Mouse (Mus musculus) cerebellum, adult 2 months (tissue): ENCODE results near the gene Gm44790. TPM values are rescaled to one million over a fixed set of nuclear protein-coding genes. Genes with fewer than 3 reads are reported as not detected.

Experiments used
- DNase-seq, 2 experiments: peaks; one replicate each; pipeline ENCODE4 v3.0.0; 2021
- H3K27ac ChIP-seq: fragments of 200-500 bp; 2 replicates; pipeline ENCODE4 v1.5.1; 2012; ENCODE audit warnings: low read length, control low read depth, inconsistent platforms; ENCODE audit not compliant: insufficient read depth
- H3K27me3 ChIP-seq: fragments of 200-500 bp; 2 replicates; pipeline ENCODE4 v1.6.1; 2012; ENCODE audit warnings: inconsistent platforms, mild to moderate bottlenecking, low read length, moderate library complexity; ENCODE audit not compliant: control insufficient read depth, insufficient read depth
- H3K4me1 ChIP-seq: fragments of 200-500 bp; 2 replicates; pipeline ENCODE4 v1.6.1; 2011; ENCODE audit warnings: low read length; ENCODE audit not compliant: control insufficient read depth, insufficient read depth
- H3K4me3 ChIP-seq: fragments of 200-500 bp; replicated peaks from 2 replicates; pipeline ENCODE3; 2011; ENCODE audit warnings: mild to moderate bottlenecking, low read depth, low read length, control low read depth; ENCODE audit not compliant: insufficient read depth
- CTCF ChIP-seq: fragments of 200-500 bp; IDR thresholded peaks from 2 replicates; pipeline ENCODE4 v1.5.1; 2011; ENCODE audit warnings: low read depth, mild to moderate bottlenecking, control low read depth, low read length, moderate library complexity, borderline replicate concordance; ENCODE audit not compliant: insufficient read depth
- POLR2A ChIP-seq: fragments of 200-500 bp; IDR thresholded peaks from 2 replicates; pipeline ENCODE4 v1.6.1; 2011; ENCODE audit warnings: low read length, control low read depth, borderline replicate concordance; ENCODE audit not compliant: insufficient read depth
- WGBS: fragments of 180-500 bp; shearing (Covaris S2); methylation state at CpG from one replicate; pipeline ENCODE4 v1.1.7; 2018; 5-methylcytosine and 5-hydroxymethylcytosine counted together
- polyA plus RNA-seq: library from polyadenylated mRNA; depleted of rRNA; stranded (reverse); fragments of >200 nt; gene quantifications from 2 replicates; pipeline ENCODE4 v1.2.3, GENCODE M21; 2012

Gm44790 gene
- polyA plus RNA-seq, 1 experiment, result 0.82 TPM

DNA sequence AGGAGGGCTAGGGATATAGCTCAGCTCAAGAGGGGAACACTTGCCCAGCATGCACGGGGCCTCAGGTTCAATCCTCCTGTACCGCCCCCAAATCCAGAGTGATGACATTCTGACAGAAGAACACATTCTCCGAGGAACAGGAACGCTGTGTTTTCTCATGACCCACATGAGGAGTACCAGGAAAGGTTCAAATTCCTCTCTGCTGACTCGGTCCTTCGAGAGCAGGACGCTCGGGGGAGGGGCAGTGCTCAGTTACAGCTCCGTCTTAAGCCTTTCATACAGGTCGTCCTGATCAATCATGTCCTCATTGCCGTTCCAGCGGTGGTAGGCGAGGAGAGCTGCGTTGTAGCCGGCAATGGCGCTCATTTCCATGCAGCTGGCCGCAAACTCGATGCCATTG is 38.0 kb upstream of the Gm44790 start:
- no peak for DNase-seq
- 90% methylated on average over 18 of the region's 18 CpGs for WGBS
- no peaks in the 10 kb centered on the region for H3K4me1 ChIP-seq
- H3K4me3 ChIP-seq, result no peak overlapping the region
- no peak overlapping the region for H3K27ac ChIP-seq
- no peaks in the 10 kb centered on the region for H3K27me3 ChIP-seq
- TF ChIP-seq POLR2A (no peak), CTCF (no peak)

DNA sequence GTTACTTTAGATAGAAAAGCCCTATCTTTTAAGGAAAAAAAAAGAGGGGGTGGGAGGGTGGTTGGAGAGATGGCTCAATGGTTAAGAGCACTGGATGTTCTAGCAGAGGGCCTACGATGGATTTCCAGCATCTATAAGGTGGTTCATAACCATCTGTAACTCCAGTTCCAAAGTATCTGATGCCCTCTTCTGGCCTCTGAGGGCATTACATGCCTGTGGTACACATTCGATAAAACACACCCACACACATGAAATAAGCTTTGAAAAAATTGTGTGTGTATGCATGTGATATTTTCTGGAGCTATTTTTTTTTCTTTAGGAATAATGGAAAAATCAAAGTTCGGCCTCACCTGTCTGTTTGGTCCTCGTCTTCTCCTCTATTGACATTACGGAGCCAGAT is 35.1 kb upstream of the Gm44790 start:
- Histone ChIP-seq H3K27me3 (no peaks in the 10 kb centered on the region), H3K27ac (no peak overlapping the region), H3K4me3 (no peak overlapping the region), H3K4me1 (0 out of 2 replicates have a peak, but pooled peaks cover 3% of the 10 kb centered on the region)
- TF ChIP-seq CTCF, result no peak
- no peak for TF ChIP-seq POLR2A
- DNase-seq, result no peak
- WGBS, result 93% methylated on average over 5 of the region's 5 CpGs

DNA sequence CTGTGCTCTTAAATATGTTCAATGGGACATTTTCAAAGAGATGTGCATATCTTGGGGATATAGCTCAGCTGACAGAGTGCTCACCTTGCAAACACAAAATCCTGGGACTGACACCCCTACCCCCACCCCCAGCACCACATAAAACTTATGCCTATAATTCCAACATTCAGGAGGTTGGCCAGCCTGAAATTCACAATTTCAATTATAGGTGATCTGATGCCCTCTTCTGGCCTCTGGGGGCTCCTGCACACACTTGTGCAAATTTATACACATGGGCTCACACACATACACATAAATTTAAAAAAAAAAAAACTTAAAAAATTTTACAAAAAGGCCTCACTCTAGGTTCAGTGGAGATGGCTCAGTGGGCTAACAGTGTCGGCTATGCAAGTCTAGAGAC is 33.3 kb upstream of the Gm44790 start:
- no peak for DNase-seq
- WGBS, result 89% methylated on average over 1 of the region's 1 CpGs
- TF ChIP-seq POLR2A (no peak), CTCF (no peak)
- H3K27ac ChIP-seq, result no peak overlapping the region
- peaks cover 3% of the 10 kb centered on the region; the same call in 1 of the 2 replicates for H3K4me1 ChIP-seq
- H3K4me3 ChIP-seq, result no peak overlapping the region
- H3K27me3 ChIP-seq, result no peaks in the 10 kb centered on the region

DNA sequence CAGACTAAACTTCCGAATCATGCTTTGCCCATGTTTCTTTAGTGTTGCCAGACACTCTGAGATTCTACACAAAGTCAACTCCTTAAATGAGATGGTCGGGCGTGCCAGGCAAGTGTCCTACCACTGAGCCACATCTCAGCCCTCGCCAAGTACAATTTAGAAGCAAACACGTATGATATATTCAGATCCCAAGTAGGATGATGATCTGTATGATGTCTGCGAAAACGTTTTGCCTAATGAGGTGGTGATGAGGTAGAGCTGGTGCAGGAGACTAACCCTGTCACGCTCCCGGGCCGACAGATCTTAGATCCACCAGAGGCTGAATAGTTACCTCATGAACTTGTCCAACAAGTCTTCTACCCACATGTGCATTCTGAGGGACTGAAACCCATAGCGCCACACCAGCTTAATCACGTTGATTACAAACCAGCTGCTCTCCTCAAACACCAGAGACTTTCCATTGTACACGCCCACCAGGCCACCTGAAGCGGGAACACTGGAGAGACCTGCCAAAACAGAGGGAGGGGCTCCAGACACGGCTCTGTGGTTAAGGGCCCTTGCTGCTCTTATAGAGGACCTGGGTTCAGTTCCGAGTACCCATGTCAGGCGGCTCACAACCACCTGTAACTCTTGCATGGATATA is 32.3 kb upstream of the Gm44790 start:
- no peaks in the 10 kb centered on the region for H3K27me3 ChIP-seq
- H3K4me1 ChIP-seq, result peaks cover 3% of the 10 kb centered on the region; the same call in 1 of the 2 replicates
- H3K4me3 ChIP-seq, result no peak overlapping the region
- H3K27ac ChIP-seq, result no peak overlapping the region
- TF ChIP-seq POLR2A, result no peak
- no peak for TF ChIP-seq CTCF
- DNase-seq, result no peak
- 89% methylated on average over 17 of the region's 17 CpGs for WGBS

DNA sequence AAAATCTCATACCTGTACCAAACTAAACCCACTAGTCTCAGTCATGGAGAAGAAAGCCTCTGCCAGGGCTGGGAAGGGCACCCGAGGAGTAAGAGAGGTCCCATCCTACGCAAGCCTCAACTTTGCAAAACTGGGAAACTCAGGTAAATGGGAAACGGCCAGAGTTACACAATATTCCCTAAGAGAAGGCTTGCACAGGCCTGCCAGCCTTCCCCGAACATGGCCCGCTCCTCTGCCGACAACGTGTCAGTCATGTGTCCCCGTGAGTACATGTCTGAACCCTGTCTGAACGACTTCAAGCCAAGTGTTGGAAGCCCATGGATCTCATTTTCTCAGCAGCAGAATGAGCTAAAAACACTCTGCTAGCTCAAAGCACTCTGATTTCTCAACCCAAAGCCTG is 31.4 kb upstream of the Gm44790 start:
- H3K4me1 ChIP-seq, result peaks cover 3% of the 10 kb centered on the region; the same call in 1 of the 2 replicates
- no peak overlapping the region for H3K27ac ChIP-seq
- WGBS, result 78% methylated on average over 9 of the region's 9 CpGs
- no peaks in the 10 kb centered on the region for H3K27me3 ChIP-seq
- DNase-seq, result no peak
- H3K4me3 ChIP-seq, result no peak overlapping the region
- TF ChIP-seq POLR2A, result no peak
- TF ChIP-seq CTCF, result no peak

DNA sequence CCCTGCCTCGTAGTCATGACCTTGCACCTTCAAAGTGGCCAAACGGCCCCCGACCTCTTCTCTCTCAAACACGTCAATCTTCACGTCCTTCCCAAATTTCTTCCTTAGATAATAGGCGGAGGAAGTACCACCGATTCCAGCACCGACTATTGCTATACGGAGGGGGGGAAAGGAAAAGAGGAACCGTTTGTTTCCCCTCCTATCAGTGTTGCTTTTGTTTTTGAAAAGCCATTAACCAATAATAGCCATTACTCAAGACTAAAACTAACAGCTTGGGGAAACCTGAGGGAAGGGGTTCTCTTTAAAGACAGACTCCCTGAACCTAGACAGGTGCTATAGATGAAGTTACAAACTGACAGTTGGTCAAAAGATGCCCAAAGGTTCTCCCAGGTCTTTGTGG is 30.5 kb upstream of the Gm44790 start:
- Histone ChIP-seq H3K4me1 (peaks cover 3% of the 10 kb centered on the region; the same call in 1 of the 2 replicates), H3K27ac (peak overlapping the region; percentile 26), H3K4me3 (peak overlapping the region; percentile 87), H3K27me3 (no peaks in the 10 kb centered on the region)
- no peak for DNase-seq
- no peak for TF ChIP-seq POLR2A
- TF ChIP-seq CTCF, result no peak
- WGBS, result 6% methylated on average over 10 of the region's 10 CpGs

DNA sequence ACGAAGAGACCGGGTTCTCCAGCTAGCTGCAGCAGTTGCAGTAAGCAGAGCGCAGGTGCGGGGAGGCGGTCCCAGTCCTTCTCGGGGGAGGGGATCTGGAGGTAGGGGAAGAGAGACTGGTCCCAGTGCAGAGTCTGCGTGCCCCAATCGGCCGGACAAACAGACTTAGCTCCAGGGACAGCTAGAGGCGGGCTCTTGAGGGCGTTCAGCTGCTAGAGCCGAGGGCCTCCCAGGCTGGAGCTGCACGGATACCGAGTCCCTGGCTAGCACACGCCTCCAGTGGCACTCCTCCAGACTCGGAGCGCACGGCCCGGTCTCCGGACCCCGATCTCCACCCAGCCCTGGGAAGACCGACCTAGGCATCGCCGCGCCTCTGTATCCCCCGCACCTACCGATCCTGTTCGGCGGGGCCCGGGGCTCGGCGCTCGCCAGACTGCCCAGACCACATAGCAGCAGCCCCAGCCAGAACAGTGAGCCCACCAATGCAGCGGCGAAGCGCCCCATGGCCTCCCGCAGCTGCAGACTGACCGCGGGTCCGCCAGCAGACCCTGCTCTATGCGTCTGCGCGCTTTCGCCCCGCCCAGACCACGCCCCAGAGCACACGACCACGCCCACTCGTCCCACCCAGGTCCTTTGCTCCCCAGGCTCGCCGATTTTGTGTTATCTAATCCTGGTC is 29.7 kb upstream of the Gm44790 start, which contains the start of gene Pcyox1:
Gene Pcyox1, minus strand, starts transcription at position 574 of the 676 bp plus-strand sequence.
- TF ChIP-seq POLR2A (peak; percentile 91), CTCF (no peak)
- H3K4me1 ChIP-seq, result peaks cover 3% of the 10 kb centered on the region; the same call in 1 of the 2 replicates
- under 1% methylated on average over 51 of the region's 51 CpGs for WGBS
- no peaks in the 10 kb centered on the region for H3K27me3 ChIP-seq
- peak within 1 kb of the TSS; percentile 87 for H3K4me3 ChIP-seq
- peak; percentile 90 to 93 for DNase-seq
- peak within 1 kb of the TSS; percentile 78 for H3K27ac ChIP-seq
